Mouse (Mus musculus): Measurements from ENCODE around the gene Bmpr1a.

GRCm38 (mm10) chr14:34447659-34448058 lies 55.5 kb downstream of the Bmpr1a start:
- TF ChIP-seq EP300 (IDR thresholded peaks at IDR 0.05; ENCODE audit: insufficient read depth, low read depth, low read length), result no peak
- no peak for TF ChIP-seq CTCF (IDR thresholded peaks at IDR 0.05; ENCODE audit: low read depth, low read length)

All from ES-Bruce4 (cell line).